Mouse (Mus musculus) layer of hippocampus, adult 18-20 months (tissue): ENCODE results near the gene Hgf. TPM values are rescaled to one million over a fixed set of nuclear protein-coding genes. Genes with fewer than 3 reads are reported as not detected.

Experiments used
- DNase-seq, 2 experiments: peaks; one replicate each; pipeline ENCODE4 v3.0.0; 2022; ENCODE audit warnings: low spot score in 2 of 2
- long read RNA-seq: library from polyadenylated mRNA; stranded (forward); transcript quantifications from one replicate; pipeline ENCODE4 v2.0.0, GENCODE M21; 2021
- total RNA-seq, 2 experiments: library from RNA; stranded (reverse); gene quantifications; 2 replicates each; pipeline ENCODE4 v1.2.3; 2021

The Hgf gene
- total RNA-seq = 1 to 10 TPM; 4.3 to 5.3 TPM
- long read RNA-seq, partial matches to known transcripts = 0 of 3 reads
- long read RNA-seq, other reads (novel, unspliced or antisense) = 0 of 3 reads

GRCm38 (mm10) chr5:16553304-16554047 lies at the start of gene Hgf:
Gene Hgf (plus strand): TSS chr5:16553495.
- DNase-seq = peak in 1 of 2 experiments; percentile 2

GRCm38 (mm10) chr5:16506702-16507350 lies 46.5 kb upstream of the Hgf start:
- no peak for DNase-seq

- DNase-seq = no peak
These were observed 21.5 kb upstream of the Hgf start for GRCm38 (mm10) chr5:16531619-16532277.

DNA sequence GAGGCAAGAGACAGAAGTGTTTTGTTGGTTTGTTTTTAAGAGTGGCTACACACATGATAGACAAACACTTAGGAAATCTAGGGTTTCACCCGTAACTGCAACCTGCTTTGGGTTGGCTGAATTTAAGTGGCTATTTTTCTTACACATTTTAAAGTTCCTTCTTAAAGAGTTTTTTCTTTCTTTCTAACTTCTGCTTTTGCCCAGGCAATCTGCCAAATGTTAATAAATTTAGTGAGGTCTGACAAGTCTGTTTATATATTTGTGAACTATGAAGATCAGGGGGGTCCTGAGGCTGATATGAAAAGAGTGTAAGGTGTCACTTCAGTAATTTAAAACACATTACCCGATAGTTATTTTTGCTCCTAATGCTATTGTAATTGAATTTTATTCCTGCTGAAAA lies 15.2 kb upstream of the Hgf start:
- no peak for DNase-seq

DNA sequence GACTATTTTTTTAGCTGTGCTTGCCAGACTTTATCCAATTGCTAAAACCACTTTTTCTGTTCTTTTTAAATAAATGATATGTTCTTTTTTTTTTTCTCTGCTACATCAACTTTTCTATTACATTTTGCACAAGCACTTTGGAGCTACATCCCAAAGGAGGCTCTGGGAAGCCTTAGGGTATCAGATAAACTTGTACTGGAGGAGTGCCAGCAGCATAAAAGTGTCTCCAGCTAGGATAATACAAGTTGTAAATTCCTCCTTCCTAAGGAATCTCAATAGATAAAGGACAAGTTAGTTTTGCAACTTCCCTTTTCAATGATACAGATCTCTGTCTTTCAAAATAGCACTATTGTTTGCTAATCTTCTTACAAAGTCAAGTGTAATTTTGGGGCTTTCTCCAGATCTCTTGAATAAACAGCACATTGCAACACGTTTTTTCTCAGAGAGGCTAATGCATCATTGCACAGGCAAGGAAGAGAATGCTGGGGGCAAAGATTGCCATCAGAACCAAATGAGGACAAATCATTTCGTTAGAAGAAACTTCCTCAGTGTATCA lies 11.7 kb upstream of the Hgf start:
- no peak for DNase-seq

DNA sequence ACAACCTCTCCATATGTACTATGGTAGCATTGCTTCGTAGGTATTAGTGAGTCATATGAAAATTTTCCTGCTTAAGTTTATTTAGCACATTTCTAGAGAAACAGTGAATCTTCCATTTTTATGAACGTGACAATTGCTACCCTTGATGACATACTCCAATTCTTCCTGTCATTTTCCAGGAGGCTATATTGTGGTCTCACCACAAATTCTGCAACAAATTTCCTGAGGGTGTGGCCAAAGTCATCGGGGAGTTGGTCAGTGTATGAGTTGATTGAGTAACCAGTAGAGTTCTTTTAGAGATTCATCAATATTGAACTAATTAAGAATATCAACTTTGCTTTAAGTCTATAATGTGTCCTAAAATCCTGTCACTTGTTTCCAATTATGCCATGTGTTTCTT lies 5.8 kb upstream of the Hgf start:
- no peak for DNase-seq

DNA sequence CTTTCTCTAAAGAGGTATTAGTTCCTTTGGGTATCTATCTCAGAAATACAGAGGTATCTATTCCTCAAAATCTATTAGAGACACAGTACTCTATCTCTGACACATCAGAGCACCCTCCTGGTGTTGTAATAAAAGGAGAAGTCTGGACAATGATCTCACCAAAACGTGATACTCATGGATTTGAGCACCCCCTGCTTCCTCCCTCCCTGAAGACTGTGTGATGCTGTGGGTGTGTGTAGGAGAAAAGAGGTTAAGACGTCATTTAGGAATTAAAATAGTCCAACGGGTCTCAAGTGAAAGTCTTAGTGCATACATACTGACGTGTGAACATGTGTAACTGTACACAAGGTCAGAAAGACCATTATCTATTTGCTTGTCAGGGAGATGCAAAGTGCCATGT lies 648 bp upstream of the Hgf start:
- no peak for DNase-seq

GRCm38 (mm10) chr5:16560247-16560646 lies 7.0 kb downstream of the Hgf start:
- DNase-seq = no peak

DNA sequence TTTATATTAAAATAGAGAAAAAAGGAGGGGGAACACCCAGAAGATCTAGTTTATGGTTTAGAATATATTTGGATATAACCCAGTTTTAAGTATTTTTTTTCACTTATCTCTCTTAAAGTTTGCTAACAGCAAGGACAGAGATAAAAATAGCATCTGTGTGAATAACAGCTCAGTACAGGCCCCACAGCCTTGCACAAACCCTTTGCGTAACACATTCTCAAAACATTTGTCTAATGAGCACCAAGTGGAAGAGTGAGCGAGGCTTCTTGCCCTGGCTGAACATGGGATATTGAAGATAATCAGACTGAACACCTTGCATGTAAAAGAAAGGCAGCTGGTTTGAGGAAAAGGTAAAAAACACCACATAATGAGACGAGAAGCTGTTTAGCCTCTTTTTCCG lies 15.7 kb downstream of the Hgf start:
- DNase-seq = no peak

GRCm38 (mm10) chr5:16577882-16578742 lies 24.8 kb downstream of the Hgf start:
- DNase-seq = no peak

DNA sequence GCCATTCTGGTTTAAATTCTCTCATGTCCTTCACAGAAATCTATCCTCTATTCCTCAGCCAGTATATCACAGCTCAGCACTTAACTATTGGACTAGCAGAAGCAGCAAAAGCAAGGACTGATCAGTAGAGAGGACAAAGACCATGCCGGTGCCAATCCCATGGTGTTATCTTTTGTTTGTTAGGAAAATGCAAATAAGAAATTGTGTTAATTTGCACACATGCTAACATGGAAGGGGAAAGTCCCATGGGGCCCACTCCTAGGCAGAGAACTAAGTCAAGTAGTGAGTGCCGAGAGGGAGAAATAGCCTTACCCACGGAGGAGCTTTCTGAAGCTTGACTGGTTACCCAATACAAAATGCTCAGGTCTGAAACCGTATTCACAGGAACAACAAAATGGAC lies 42.4 kb downstream of the Hgf start:
- no peak for DNase-seq

DNA sequence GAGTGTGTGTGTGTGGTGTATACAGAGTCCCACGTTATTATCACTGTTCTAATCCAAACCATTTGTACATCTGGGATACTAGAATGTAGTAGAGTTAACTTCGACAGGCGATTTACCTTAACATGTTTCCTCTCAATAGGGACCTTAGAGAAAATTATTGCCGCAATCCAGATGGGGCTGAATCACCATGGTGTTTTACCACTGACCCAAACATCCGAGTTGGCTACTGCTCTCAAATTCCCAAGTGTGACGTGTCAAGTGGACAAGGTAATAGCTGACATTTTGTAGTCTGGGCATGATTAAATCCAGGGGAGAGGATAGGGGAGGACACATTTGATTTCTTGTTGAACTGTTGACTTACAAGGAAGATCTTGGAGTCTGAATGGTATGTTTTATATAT lies 44.7 kb downstream of the Hgf start:
- DNase-seq = no peak

DNA sequence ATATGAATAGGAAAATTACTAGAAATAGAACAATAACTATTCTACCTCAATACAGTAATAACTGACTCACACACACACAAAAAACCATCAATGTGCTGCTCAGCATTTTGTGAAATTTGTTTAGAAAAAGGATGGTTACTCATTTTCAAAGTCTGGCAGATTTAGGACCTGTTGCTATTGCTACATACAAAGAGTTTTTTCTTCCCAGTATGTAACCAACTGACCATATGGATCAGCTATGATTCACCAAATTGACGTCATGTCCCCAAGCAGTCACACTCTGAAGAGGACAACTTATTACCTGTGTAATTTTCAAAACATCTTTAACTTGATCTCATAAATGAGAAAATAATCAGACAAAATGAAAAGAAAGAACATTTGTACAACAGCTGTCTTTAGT lies 48.2 kb downstream of the Hgf start:
- DNase-seq = no peak

DNA sequence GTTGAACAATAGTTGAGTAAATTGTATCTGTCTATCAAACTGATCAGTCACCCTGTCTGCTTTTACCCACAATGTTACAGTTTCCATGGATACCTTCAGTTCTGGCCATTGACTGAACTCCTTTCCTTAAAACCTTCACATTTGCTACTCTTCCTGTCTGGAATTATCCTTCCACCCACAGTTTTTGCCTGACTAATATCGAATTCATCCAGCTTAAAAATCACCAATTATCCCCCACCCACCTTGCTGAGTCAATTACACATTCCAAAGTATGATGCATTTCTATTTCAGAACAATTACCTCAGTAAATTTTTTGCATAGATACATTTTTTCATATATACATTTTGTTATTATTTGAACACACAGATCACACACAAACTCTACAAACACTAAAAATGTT lies 79.7 kb downstream of the Hgf start:
- no peak for DNase-seq

DNA sequence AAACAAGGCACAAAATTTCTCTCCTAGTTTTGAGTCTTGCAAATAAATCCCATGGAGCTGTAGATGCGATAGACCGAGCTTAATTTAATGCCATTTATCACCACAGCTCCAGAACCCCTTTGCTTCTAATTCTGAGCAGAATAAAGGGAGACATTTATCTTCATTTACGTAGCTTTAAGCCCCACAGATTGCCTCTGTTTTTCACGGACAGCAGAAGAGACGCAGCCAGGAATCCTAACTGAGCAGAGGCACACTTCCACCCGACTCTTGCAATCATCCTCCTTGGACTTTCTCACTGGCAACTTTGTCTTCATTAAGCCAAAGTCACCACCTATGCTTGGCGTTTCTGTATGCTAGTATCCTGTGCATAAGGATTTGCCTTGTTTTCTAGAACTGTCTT lies 93.1 kb downstream of the Hgf start:
- no peak for DNase-seq

GRCm38 (mm10) chr5:16647701-16648100 lies 94.4 kb downstream of the Hgf start:
- DNase-seq = no peak

- no peak for DNase-seq
These were observed 96.9 kb downstream of the Hgf start for GRCm38 (mm10) chr5:16650240-16650639.

- no peak for DNase-seq
These were observed 100.7 kb downstream of the Hgf start for GRCm38 (mm10) chr5:16654022-16654421.
